Mouse (Mus musculus) frontal cortex, adult (tissue): ENCODE data around the gene Fbl.
"Not testable (repeated sequence)": the region's sequence is repeated elsewhere in the genome, so short reads cannot be mapped to it uniquely, and the experiment has no call there.

Source experiments
- ATAC-seq: cut with Nextera tagmentation; 2 replicates; pipeline ENCODE4 v1.9.2; 2017; ENCODE audit warnings: mild to moderate bottlenecking, moderate library complexity, mixed read lengths; ENCODE audit not compliant: low TSS enrichment

Gene Fbl

DNA sequence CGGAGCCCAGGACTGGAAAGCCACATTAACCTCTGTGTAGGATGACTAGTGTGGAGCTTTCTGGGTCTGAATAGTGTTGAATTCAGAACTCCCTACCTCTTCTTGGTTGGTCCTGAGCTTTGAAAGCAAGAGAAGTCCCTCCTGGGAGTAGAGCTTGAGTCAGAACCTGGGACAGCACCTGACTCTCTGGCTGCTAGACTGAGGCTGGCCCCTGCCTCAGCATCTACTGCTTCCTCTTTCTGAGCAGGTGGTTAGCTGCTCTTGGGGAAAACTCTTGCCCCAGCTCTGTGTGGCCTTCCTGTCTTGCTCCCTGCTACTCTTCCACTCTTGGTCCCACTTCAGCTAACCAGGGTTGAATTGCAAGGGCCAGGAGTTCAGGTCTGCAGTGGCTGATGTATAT lies 22.4 kb downstream of the Fbl start:
- no peak for ATAC-seq

DNA sequence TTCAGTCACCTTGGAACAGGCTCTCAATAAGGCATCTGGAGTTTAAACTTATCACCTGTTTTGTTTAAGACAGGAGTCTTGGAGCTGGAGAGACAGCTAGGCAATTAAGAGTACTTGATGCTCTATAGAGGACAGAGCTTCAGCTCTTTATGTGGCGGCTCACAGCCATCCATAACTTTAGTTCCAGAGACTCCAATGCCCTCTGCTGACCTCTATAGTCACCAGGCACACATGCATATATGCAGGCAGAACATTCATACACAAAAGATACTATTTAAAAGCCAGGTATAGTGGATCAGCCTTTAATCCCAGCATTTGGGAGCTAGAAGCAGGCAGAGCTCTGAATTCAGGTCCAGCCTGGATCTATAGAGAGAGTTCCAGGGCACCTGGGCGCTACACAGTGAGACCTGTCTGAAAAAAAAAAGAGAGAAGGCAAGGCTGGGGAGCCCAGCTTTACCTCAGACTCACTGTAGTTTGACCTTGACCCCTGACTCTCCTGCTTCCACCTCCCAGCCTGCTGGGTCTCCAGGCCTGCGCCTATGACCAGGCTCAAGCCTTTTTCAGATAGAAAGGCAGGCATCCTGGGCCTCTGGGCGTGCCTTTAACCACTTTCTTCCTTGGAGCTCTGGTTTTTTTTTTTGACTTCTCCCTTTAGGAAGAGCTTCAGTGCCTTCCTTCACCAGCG lies 26.0 kb downstream of the Fbl start:
- no peak for ATAC-seq

DNA sequence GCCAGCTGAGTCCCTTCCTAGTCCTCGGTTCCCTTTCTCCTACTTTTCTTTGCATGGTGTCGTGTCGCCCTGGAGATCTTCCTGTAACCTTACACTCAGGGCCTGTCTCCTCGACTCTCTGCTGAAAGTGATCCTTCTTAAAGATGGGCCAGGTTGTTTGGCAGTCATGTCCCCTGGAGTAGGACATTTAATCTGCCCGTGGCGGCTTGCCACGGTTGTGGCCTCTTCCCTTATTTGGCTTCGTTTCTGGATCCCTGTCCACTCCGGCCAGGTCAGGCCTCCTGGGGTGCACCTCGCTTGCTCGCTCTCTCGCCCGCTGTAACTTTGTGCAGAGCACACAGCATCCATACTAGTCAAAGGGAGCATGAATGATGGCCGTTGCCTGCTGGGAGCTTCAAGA lies 27.0 kb downstream of the Fbl start:
- ATAC-seq: no peak

DNA sequence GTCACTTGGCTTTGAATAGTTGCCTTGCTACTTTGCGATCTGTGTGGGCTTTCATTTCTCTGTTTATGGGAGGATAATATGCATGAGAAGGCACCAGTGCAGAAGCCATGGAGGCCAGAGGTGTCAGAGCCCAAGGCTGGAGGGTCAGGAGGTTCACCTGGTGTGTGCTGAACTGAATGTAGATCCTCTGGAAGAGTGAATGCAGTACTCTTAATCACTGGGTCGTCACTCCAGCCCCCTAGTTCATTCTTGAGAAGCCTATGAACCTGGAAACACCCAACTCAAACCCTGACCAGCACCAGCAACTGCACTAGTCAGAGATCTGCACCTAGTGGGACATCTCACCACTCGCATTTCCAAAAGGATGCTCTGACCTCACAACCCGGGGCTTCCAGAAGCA lies 29.5 kb downstream of the Fbl start:
- no peak for ATAC-seq

DNA sequence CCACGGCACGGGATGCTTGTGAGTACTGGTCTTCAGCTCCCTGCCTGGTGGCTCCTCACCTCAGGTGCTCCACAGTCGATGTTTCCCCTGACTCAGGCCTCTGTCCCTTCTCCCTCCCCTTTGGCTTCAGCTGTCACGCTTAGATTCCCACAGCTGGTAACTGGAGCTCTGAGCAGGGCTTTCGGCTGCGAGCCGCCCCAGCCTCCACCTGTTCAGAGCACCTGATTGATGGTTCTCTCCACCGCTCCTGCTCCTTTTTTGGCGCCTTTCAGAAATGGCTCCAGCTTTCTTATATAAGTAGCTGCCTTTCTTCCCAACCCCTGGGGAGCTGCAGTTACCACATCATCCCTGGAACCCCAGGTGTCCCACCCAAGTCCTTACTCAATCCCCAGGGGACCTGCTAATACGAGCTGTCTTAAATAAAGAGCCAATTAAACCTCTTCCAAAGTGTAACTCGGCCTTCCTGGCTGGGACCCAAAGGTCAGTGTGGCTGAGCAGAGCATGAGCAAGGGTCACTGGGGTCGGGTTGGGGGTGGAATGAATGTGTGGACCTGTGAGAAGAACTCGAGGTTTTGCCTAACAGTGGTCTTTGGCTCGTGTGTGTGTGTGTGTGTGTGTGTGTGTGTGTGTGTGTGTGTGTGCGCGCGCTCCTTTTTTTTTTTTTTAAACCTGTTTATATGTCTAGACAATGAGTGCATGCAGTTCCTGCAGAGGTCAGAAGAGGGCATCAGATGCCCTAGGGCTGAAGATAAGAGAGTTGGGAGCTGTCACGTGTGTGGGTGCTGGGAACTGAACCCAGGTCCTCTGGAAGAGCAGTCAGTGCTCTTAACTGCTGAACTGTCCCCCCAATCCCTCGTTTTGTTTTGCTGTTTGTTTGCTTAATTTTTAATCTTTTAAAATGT lies 33.9 kb downstream of the Fbl start:
- ATAC-seq: no peak

DNA sequence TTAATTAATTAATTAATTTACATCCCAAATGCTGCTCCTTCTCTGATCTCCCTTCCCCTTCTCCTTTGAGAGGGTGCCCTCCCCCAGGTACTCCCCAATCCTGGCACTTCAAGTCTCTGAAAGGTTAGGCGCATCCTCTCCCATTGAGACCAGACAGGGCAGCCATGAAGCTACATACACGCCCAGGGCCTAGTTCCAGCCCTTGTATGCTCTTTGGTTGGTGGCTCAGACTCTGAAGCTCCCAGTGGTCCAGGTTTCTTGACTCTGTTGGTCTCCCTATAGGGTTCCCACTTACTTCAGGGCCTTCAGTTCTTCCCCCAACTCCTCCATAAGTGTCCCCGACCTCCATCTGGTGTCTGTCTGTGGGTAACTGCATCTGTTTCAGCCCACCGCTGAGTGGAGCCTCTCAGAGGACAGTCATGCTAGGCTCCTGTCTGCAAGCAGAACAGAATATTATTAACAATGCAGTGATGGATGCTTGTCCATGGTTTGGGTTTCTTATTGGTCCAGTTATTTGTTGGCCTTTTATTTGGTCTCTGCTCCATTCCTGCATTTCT lies 36.6 kb downstream of the Fbl start:
- no peak for ATAC-seq

DNA sequence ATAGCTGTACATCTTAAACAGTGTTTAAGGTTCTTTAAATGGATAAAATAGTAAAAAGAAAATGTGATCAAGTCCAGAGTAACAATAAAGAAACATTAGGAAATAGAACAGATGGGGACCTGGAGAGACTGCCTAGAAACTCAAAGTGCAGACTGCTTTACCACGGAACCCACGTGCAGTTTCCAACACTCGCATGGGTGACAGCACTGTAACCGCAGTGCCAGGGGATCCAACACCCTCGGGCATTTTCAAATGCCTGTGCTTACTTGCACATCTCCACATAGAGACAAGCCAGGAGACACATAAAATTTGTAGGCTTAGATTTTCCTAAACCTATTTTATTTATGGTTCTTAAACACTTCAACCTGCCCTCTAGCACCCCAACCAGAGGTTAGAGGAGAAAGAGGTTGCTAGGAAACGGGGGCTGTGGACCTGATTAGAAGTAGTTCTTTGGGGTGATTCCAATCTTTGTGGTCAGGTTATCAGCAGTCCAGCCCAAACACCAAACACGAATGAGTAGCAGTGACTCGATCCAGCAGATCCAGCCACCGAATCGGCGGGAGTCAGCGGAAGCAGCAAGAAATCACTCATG lies 39.0 kb downstream of the Fbl start:
- no peak; the same call in 1 of the 2 replicates for ATAC-seq

DNA sequence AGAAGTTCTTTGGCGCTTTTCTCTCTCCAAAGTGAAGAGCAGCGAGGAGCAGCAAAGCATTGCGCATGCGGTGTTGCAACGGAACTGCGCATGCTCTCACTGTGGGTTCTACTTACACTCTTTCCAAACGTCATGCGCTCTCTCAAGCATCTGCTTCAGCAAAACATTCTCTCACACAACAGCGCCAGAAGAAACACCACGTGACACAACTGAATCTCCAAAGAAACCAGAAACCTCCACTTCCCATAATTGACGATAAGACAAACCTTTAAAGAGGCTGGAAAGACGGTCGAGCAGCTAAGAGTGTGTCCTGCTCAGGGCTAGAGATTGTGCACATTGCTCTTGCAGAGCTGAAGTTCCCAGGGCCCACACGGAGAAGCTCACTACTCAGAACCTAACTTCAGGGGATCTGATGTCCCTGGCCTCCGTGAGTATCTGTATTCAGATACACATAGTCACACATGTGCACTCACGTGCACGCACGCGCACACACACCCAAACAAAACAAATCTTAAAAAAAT lies 39.5 kb downstream of the Fbl start:
- peak; percentile 96 for ATAC-seq

DNA sequence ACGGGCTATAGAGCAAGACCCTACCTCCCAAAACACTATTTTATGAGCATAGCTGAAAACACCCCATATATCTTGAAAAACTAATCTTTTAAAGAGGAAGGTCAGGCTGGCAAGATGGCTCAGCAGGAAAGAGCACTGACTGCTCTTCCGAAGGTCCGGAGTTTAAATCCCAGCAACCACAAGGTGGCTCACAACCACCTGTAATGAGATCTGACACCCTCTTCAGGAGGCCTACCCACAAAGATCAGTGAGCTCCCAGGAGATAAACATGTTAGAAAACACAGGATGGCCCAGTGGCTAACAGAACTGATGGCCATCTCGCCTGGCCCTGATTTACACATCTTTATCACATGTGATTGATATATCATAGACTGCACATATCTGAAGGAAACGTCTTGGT lies 41.2 kb downstream of the Fbl start:
- no peak for ATAC-seq

DNA sequence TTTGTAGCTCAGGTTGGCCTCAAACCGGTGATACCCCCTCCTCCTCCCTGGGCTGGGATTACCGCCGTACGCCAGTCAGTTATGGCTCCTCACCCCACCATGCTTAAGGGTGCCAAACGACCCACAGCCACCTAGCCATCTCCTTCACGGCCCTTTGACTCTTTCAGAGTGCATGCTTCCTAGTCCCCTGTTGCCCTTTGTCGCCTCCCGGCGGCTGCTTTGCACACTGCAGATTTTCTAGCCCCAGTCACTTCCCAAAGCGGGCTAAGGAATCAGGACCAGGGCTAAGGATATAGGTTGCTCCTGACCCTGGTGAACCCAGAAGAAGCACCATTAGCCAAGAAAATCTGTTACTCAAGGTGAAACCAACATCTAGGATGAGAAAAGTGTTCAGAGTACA lies 44.6 kb downstream of the Fbl start:
- 0 out of 2 replicates have a peak, but pooled peaks have one; percentile 47 for ATAC-seq

DNA sequence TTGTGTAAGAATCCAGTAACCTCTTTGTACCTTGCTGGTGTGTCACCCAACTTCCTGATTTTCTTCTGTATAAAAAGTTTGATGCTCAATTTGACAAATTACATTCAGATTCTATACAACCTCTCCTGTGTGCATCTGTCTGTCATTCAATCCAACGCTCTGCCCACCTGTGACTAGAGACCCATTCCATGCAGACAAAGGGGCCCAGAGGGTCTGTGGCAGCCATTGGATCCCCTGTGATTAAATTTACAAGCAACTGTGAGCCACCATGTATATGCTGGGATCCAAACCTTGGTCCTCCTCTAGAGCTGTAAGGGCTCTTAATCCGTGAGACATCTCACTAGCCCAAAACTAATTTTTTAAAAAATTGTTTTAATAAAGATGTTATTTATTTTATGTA lies 46.4 kb downstream of the Fbl start:
- not testable (repeated sequence) for ATAC-seq

DNA sequence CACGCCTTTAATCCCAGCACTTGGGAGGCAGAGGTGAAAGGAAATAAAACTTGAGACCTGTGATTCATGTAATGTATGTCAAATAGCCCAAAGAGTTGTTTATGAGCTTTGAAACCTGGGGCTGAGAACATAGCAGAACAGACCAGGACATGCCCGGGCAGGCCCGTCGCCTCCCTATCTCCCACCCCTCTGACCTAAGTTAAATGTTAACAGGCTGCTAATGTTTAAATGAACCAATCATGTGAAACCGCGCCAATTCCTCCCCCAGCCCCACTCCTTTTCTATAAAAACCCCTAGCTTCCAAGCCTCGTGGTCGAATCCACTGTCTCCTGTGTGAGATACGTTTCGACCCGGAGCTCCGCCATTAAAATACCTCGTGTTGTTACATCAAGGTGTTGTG lies 48.3 kb downstream of the Fbl start:
- ATAC-seq: not testable (repeated sequence)

DNA sequence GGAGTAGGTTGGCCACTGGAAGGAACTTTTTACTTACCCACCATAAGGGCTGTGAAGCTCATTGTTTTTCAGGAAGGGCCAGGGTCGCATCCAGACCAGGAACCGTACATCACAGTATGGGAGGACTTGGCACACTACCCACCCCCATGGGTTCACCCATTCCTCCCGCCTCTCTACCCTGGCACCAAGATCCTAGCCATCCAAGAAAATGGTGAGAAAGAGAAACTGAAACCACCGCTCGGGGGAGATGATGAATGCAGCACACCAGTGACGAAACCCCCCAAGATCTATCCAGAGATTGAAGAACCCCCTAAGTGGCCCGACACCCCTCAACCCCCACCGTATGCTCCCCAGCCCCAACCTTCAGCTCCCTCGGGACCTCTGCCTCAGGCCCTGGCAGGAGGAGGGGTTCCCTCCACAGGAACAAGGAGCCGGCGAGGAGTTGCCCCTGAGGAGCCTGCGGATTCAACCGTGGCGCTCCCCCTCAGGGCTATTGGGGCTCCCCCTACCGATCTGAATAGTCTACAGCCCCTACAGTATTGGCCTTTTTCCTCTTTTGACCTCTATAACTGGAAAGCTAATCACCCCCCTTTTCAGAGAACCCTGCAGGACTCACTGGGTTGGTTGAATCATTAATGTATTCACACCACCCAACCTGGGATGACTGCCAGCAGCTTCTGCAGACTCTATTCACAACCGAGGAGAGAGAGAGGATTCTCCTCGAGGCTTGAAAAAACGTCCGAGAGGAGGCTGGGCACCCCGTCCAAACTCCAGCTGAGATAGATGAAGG lies 49.6 kb downstream of the Fbl start:
- ATAC-seq: not testable (repeated sequence)

DNA sequence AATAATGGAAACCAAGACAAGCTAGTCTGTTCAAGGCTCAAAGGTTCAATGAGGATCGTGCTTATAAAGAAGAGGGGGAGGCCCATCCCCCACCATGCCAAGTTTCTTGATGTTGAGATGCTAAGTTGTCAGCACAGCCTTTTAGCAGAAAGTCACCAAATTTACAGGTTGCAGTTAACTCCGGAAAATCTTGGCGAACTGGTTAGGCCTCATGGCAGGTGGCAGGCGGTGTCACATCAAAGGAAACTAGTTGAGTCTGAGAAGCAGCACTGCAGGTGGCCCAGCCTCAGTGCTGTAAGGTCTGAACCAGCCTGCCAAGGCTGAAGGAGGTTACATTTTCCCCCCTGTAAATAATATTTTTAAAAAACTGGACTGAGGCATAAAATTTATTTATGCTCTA lies 57.3 kb downstream of the Fbl start:
- not testable (repeated sequence) for ATAC-seq

DNA sequence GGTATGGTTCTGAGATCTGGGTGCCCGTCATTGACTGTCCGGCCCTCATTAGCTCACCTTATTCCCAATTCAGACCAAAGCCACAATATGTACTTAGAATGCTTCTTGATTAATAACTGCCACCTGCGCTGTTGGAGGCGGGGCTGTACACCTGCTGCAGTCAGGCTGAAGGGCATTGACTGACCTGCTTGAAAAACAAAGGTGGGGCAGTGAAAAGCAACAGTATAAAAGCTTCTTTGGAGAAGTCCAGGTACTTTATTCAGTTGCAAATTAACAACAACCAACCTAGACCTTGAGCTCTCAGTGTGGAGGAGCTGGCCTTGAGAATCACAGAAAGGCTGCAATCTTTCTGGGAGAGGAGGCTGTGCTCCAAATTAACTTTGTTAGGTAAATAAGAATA lies 57.9 kb downstream of the Fbl start:
- ATAC-seq: not testable (repeated sequence)
